ENCODE assay signal across 8 mouse cellular contexts in the genomic region with DNA sequence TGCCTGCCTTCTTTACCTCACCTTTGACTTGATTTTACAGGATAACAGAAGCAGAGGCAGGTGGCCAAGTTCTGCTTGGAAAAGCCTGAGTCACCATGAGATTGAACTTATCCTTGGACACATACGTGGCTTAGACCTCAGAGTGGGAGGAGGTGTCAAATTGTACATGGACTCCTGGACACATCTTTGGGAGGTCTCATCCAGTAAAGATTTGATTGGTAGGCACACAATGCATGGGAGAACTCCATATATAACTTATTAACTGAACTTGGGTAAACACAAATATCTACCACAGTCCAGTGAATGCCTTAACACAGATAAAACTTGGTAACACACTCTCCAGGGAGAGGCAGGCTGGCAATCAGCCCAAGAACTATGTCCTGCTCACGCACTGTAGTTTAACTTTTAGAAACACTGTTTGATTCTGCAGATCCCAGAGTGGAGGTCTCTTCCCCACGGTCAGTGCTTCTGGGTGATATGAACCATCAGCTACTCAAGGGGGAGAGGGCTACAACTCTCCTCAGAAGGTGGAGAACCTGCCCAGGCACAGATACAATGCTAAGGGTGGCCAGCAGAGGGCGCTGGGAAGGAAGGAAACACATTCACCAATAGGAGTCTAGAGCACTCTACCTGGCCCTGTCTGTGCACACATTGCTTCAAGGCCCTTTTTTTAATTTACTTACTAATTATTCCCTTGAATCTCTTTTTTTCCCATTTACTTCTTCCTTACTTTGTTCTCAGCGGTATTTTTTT. TPM values are rescaled to one million over a fixed set of nuclear protein-coding genes. Genes with fewer than 3 reads are reported as not detected.
DNase-seq lines count a peak whose midpoint lies in the region; ATAC-seq and TF ChIP-seq lines count a peak whose summit lies in the region.

No protein-coding gene starts in this region.

- H3K79me2 ChIP-seq in MEL (ENCODE audit: control insufficient read depth, insufficient read depth, low read length, poor library complexity): no peaks in the 10 kb centered on the region

- no peaks in the 10 kb centered on the region for H3K9me3 ChIP-seq in MEL (replicated peaks; ENCODE audit: insufficient read depth, low read length)
- no peaks in the 10 kb centered on the region for H3K9me3 ChIP-seq in stomach, embryonic 14.5 days (ENCODE audit: control insufficient read depth, low read depth, low read length)

- no peak overlapping the region for H3K4me2 ChIP-seq in stomach, embryonic 14.5 days (replicated peaks; ENCODE audit: low read depth, low read length)

- 40% methylated on average over 5 of the region's 5 CpGs for WGBS in stomach, embryonic 14.5 days

- H3K36me3 ChIP-seq in MEL (ENCODE audit: control insufficient read depth in 1 of 2, insufficient read depth in 2 of 2, low read length in 2 of 2): no peaks in the 10 kb centered on the region; a peak in 1 of 4 replicates
- H3K36me3 ChIP-seq in stomach, embryonic 14.5 days (ENCODE audit: control insufficient read depth, insufficient read depth, low read length): peaks cover 6% of the 10 kb centered on the region

- H3K27me3 ChIP-seq in MEL (ENCODE audit: control insufficient read depth in 1 of 2, insufficient read depth in 2 of 2, low read length in 2 of 2): no peaks in the 10 kb centered on the region
- H3K27me3 ChIP-seq in stomach, embryonic 14.5 days (ENCODE audit: control insufficient read depth, insufficient read depth, low read length): no peaks in the 10 kb centered on the region

- H3K4me1 ChIP-seq in MEL (ENCODE audit: control insufficient read depth in 1 of 2, insufficient read depth in 2 of 2, low read length in 2 of 2): no peaks in the 10 kb centered on the region
- H3K4me1 ChIP-seq in stomach, embryonic 14.5 days (ENCODE audit: control insufficient read depth, insufficient read depth, low read length): no peaks in the 10 kb centered on the region

- peak; percentile 79 for DNase-seq in gastrocnemius, adult 18-20 months (ENCODE audit: low spot score)
- DNase-seq in gastrocnemius, postnatal 25 days: no peak
- DNase-seq in MEL (ENCODE audit: low read depth, low spot score): peak; percentile 80
- peak; percentile 59 for DNase-seq in cerebellum, adult 8-10 months
- peak; percentile 25 for DNase-seq in layer of hippocampus, adult 9-11 months

- no peak for TF ChIP-seq POLR2A in MEL (IDR thresholded peaks at IDR 0.05; ENCODE audit: control insufficient read depth in 1 of 2, insufficient read depth in 1 of 2, low read depth in 1 of 2, low read length in 2 of 2, poor library complexity in 1 of 2)

- ATAC-seq in granulocyte monocyte progenitor cell, adult 5-6 weeks (replicated peaks; ENCODE audit: poor library complexity, severe bottlenecking): peak; percentile 91
- ATAC-seq in megakaryocyte, adult 5-6 weeks (ENCODE audit: poor library complexity, severe bottlenecking): peak; percentile 93
- ATAC-seq in stomach, embryonic 14.5 days (ENCODE audit: insufficient number of reproducible peaks, insufficient read depth, low FRiP score, low read depth): peak; percentile 81

- peak; percentile 78 to 88 (median 82) for TF ChIP-seq CTCF in MEL (IDR thresholded peaks at IDR 0.05 in 2 of 3, conservative IDR thresholded peaks at IDR 0.05 in 1 of 3; ENCODE audit: control insufficient read depth in 1 of 3, insufficient read depth in 1 of 3, low read depth in 2 of 3, low read length in 3 of 3, poor library complexity in 1 of 3, severe bottlenecking in 1 of 3)

- 0 out of 4 replicates have a peak, but pooled peaks of 1 of the 2 experiments have one; percentile 18 for TF ChIP-seq EP300 in MEL (IDR thresholded peaks at IDR 0.05; ENCODE audit: low read depth in 1 of 2, low read length in 2 of 2)

- H3K9ac ChIP-seq in MEL (ENCODE audit: control insufficient read depth, low read depth, low read length, poor library complexity, severe bottlenecking): no peak overlapping the region
- H3K9ac ChIP-seq in stomach, embryonic 14.5 days (replicated peaks; ENCODE audit: low read depth, low read length): no peak overlapping the region

- H3K27ac ChIP-seq in MEL (ENCODE audit: control insufficient read depth, low read depth, low read length): no peak overlapping the region
- H3K27ac ChIP-seq in stomach, embryonic 14.5 days (ENCODE audit: low read length): no peak overlapping the region

- TF ChIP-seq RAD21 in MEL (IDR thresholded peaks at IDR 0.05; ENCODE audit: low read depth, low read length): peak; percentile 52

- H3K4me3 ChIP-seq in MEL (ENCODE audit: control insufficient read depth in 1 of 2, insufficient read depth in 1 of 2, low read depth in 2 of 2, low read length in 2 of 2): no peak overlapping the region
- no peak overlapping the region for H3K4me3 ChIP-seq in stomach, embryonic 14.5 days (ENCODE audit: low read depth, low read length)

TF ChIP-seq in MEL, 35 proteins besides CTCF, POLR2A, EP300 and RAD21 (continues in another document):
- TF ChIP-seq HCFC1 (IDR thresholded peaks at IDR 0.05; ENCODE audit: low read depth, low read length) (no peak), MYC (IDR thresholded peaks at IDR 0.05; ENCODE audit: low read depth, low read length) (no peak), RCOR1 (IDR thresholded peaks at IDR 0.05; ENCODE audit: low read depth, low read length) (no peak), MAFK (IDR thresholded peaks at IDR 0.05; ENCODE audit: borderline replicate concordance, low read depth, low read length) (no peak), JUND (IDR thresholded peaks at IDR 0.05; ENCODE audit: low read depth, low read length) (no peak), E2F4 (IDR thresholded peaks at IDR 0.05; ENCODE audit: borderline replicate concordance, low read depth, low read length) (no peak), TCF12 (IDR thresholded peaks at IDR 0.05; ENCODE audit: low read depth, low read length) (no peak), TBP (IDR thresholded peaks at IDR 0.05; ENCODE audit: low read depth, low read length) (no peak), MEF2A (IDR thresholded peaks at IDR 0.05; ENCODE audit: extremely low read depth, insufficient replicate concordance, low read depth, low read length, poor library complexity, severe bottlenecking) (no peak), NRF1 (IDR thresholded peaks at IDR 0.05; ENCODE audit: insufficient read depth, low read depth, low read length, poor library complexity, severe bottlenecking) (no peak), BHLHE40 (IDR thresholded peaks at IDR 0.05; ENCODE audit: borderline replicate concordance, low read depth, low read length) (0 out of 2 replicates have a peak, but pooled peaks have one; percentile 9), SMC3 (IDR thresholded peaks at IDR 0.05; ENCODE audit: low read depth, low read length) (peak; percentile 70), ELF1 (IDR thresholded peaks at IDR 0.05; ENCODE audit: low read depth, low read length) (no peak), MXI1 (IDR thresholded peaks at IDR 0.05; ENCODE audit: low read depth, low read length) (no peak), MYB (IDR thresholded peaks at IDR 0.05; ENCODE audit: low read depth, low read length) (no peak), ZMIZ1 (IDR thresholded peaks at IDR 0.05; ENCODE audit: low read depth, low read length) (no peak), ETS1 (IDR thresholded peaks at IDR 0.05; ENCODE audit: low read depth, low read length) (no peak), SIN3A (IDR thresholded peaks at IDR 0.05; ENCODE audit: low read length) (0 out of 2 replicates have a peak, but pooled peaks have one; percentile 29), USF1 (IDR thresholded peaks at IDR 0.05; ENCODE audit: low read depth, low read length) (no peak), ZKSCAN1 (IDR thresholded peaks at IDR 0.05; ENCODE audit: low read depth, low read length) (no peak), NELFE (IDR thresholded peaks at IDR 0.05; ENCODE audit: low read depth, low read length) (no peak), GABPA (IDR thresholded peaks at IDR 0.05; ENCODE audit: low read depth, low read length) (no peak)

RNA-seq across cellular contexts. Expression of gene Cbr1, which starts 9.6 kb away (rescaled TPM):
- total RNA-seq in gastrocnemius, adult 18-20 months (2021): 10 to 100 TPM; 26.2 to 26.3 TPM
- total RNA-seq in gastrocnemius, postnatal 25 days (2021): 10 to 100 TPM; 19.2 to 21.6 TPM
- total RNA-seq in MEL (2012; rRNA removed): 56.5 and 63.0 TPM in 2 replicates
- 100 to 1,000 TPM in 1 of 2 experiments, not detected in 1; 140 TPM for polyA plus RNA-seq in MEL (2012; ENCODE audit: insufficient read depth in 1 of 2, insufficient read length in 2 of 2, low read depth in 1 of 2, low replicate concordance in 2 of 2, missing spikeins in 1 of 2)
- 20.6 and 26.7 TPM in 2 replicates for total RNA-seq in granulocyte monocyte progenitor cell, adult 5-6 weeks (2014; fragmentation: Nextera tagmentation)
- 14.6 and 19.8 TPM in 2 replicates for total RNA-seq in granulocyte monocyte progenitor cell, adult 5-6 weeks (2017)
- total RNA-seq in megakaryocyte, adult 5-6 weeks (2015): 3.2 and 4.8 TPM in 2 replicates
- total RNA-seq in megakaryocyte, adult 5-6 weeks (2017): 4.8 and 6.6 TPM in 2 replicates
- polyA plus RNA-seq in stomach, embryonic 14.5 days (2014; fragmentation: Nextera tagmentation; extraction: Ambion mirVana): 89.9 and 95.9 TPM in 2 replicates

RNA-seq across cellular contexts. Expression of gene Setd4, which starts 11.4 kb away (rescaled TPM):
- total RNA-seq in gastrocnemius, adult 18-20 months (2021): 1 to 10 TPM in 1 of 2 experiments, under 1 TPM in 1; 0.68 to 1.0 TPM
- total RNA-seq in gastrocnemius, postnatal 25 days (2021): under 1 TPM; 0.36 to 0.80 TPM
- 17.7 and 19.1 TPM in 2 replicates for total RNA-seq in MEL (2012; rRNA removed)
- polyA plus RNA-seq in MEL (2012; ENCODE audit: insufficient read depth in 1 of 2, insufficient read length in 2 of 2, low read depth in 1 of 2, low replicate concordance in 2 of 2, missing spikeins in 1 of 2): 10 to 100 TPM in 1 of 2 experiments, not detected in 1; 14.1 TPM
- total RNA-seq in granulocyte monocyte progenitor cell, adult 5-6 weeks (2014; fragmentation: Nextera tagmentation): 3.5 and 10.8 TPM in 2 replicates
- total RNA-seq in granulocyte monocyte progenitor cell, adult 5-6 weeks (2017): 5.0 and 13.4 TPM in 2 replicates
- total RNA-seq in megakaryocyte, adult 5-6 weeks (2015): 3.9 and 6.7 TPM in 2 replicates
- total RNA-seq in megakaryocyte, adult 5-6 weeks (2017): 1.9 and 2.7 TPM in 2 replicates
- 11.5 and 14.3 TPM in 2 replicates for polyA plus RNA-seq in stomach, embryonic 14.5 days (2014; fragmentation: Nextera tagmentation; extraction: Ambion mirVana)

RNA-seq across cellular contexts. Expression of gene Gm5678, which starts 12.6 kb away (rescaled TPM):
- total RNA-seq in gastrocnemius, adult 18-20 months (2021): 1 to 10 TPM; 1.5 to 1.6 TPM
- total RNA-seq in gastrocnemius, postnatal 25 days (2021): 1 to 10 TPM in 1 of 2 experiments, under 1 TPM in 1; 0.59 to 1.7 TPM
- not detected in 2 replicates for total RNA-seq in MEL (2012; rRNA removed)
- polyA plus RNA-seq in MEL (2012; ENCODE audit: insufficient read depth in 1 of 2, insufficient read length in 2 of 2, low read depth in 1 of 2, low replicate concordance in 2 of 2, missing spikeins in 1 of 2): 1 to 10 TPM in 1 of 2 experiments, not detected in 1; 4.6 TPM
- total RNA-seq in granulocyte monocyte progenitor cell, adult 5-6 weeks (2014; fragmentation: Nextera tagmentation): not detected in 2 replicates
- not detected in 2 replicates for total RNA-seq in granulocyte monocyte progenitor cell, adult 5-6 weeks (2017)
- total RNA-seq in megakaryocyte, adult 5-6 weeks (2015): not detected in 2 replicates
- not detected in 2 replicates for total RNA-seq in megakaryocyte, adult 5-6 weeks (2017)
- not detected in 2 replicates for polyA plus RNA-seq in stomach, embryonic 14.5 days (2014; fragmentation: Nextera tagmentation; extraction: Ambion mirVana)
